Mouse (Mus musculus) cerebellum, adult 18-20 months (tissue): ENCODE measurements around the gene Iars2.
A peak's percentile ranks its signal among the peaks of the same experiment; 100 is the strongest.

Source experiments
- DNase-seq, 2 experiments: peaks; one replicate each; pipeline ENCODE4 v3.0.0; 2021

Gene Iars2

GRCm38 (mm10) chr1:185328721-185329610, at the start of gene Iars2:
Gene Iars2 (minus strand): TSS chr1:185329396.
- DNase-seq = peak; percentile 88 to 92

- DNase-seq = no peak
Observed at GRCm38 (mm10) chr1:185377429-185377828, 48.2 kb upstream of the Iars2 start.

- no peak for DNase-seq
Observed at GRCm38 (mm10) chr1:185376390-185376789, 47.2 kb upstream of the Iars2 start.

GRCm38 (mm10) chr1:185369979-185370378, 40.8 kb upstream of the Iars2 start:
- no peak for DNase-seq

- DNase-seq = no peak
Observed at GRCm38 (mm10) chr1:185367383-185367782, 38.2 kb upstream of the Iars2 start.

- DNase-seq = no peak
Observed at GRCm38 (mm10) chr1:185364183-185364540, 35.0 kb upstream of the Iars2 start.

- peak; percentile 43 to 44 for DNase-seq
Observed at GRCm38 (mm10) chr1:185363526-185364182, 34.5 kb upstream of the Iars2 start.

GRCm38 (mm10) chr1:185362677-185363520, 33.7 kb upstream of the Iars2 start, which contains the start of gene Eprs:
Gene Eprs (plus strand): TSS chr1:185363044.
- DNase-seq = peak; percentile 99

- DNase-seq = no peak
Observed at GRCm38 (mm10) chr1:185358211-185358610, 29.0 kb upstream of the Iars2 start.

- DNase-seq = no peak
Observed at GRCm38 (mm10) chr1:185356246-185356645, 27.1 kb upstream of the Iars2 start.

GRCm38 (mm10) chr1:185354731-185355130, 25.5 kb upstream of the Iars2 start:
- DNase-seq = no peak

GRCm38 (mm10) chr1:185353351-185353750, 24.2 kb upstream of the Iars2 start:
- DNase-seq = no peak

- no peak for DNase-seq
Observed at GRCm38 (mm10) chr1:185352151-185352550, 23.0 kb upstream of the Iars2 start.

- DNase-seq = no peak
Observed at GRCm38 (mm10) chr1:185350611-185351010, 21.4 kb upstream of the Iars2 start.

GRCm38 (mm10) chr1:185349741-185350140, 20.5 kb upstream of the Iars2 start:
- no peak for DNase-seq

- no peak for DNase-seq
Observed at GRCm38 (mm10) chr1:185346188-185346587, 17.0 kb upstream of the Iars2 start.

- DNase-seq = no peak
Observed at GRCm38 (mm10) chr1:185343422-185343821, 14.2 kb upstream of the Iars2 start.

GRCm38 (mm10) chr1:185342441-185342840, 13.2 kb upstream of the Iars2 start:
- peak; percentile 57 to 66 for DNase-seq

- DNase-seq = no peak
Observed at GRCm38 (mm10) chr1:185336535-185336934, 7.3 kb upstream of the Iars2 start.

- DNase-seq = no peak
Observed at GRCm38 (mm10) chr1:185335231-185335765, 6.1 kb upstream of the Iars2 start.

GRCm38 (mm10) chr1:185334136-185334535, 4.9 kb upstream of the Iars2 start:
- DNase-seq = peak; percentile 28 to 31

GRCm38 (mm10) chr1:185333651-185334050, 4.5 kb upstream of the Iars2 start:
- no peak for DNase-seq

- peak; percentile 91 to 92 for DNase-seq
Observed at GRCm38 (mm10) chr1:185331983-185332430, 2.8 kb upstream of the Iars2 start, which contains the start of gene Bpnt1. Gene Bpnt1 (plus strand): TSS chr1:185332149.
